8 mouse cellular contexts compared by ENCODE assay signal in the genomic region with DNA sequence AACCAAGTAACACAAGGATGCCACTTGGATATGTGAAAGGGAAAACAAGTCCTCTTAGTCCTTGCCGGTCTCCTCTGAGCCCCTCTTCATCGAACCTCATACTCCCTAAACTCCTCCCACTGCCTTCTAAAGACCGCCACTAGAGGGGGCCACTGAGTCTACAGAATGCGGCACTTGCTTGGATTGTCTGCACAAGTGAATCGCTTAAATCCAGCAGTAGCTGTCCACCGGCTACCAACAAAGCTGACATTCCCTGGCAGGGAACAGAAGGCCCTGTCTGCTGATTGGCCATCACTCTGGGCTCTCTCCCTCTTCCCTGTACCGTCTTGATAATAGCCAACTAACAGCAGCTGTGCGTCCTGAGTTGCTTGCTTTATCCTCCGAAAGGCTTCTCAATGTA. TPM values are rescaled to one million over a fixed set of nuclear protein-coding genes. Genes with fewer than 3 reads are reported as not detected.
DNase-seq lines count a peak whose midpoint lies in the region; ATAC-seq and TF ChIP-seq lines count a peak whose summit lies in the region.

No protein-coding gene starts in this region.

- no peaks in the 10 kb centered on the region for H3K36me3 ChIP-seq in C2C12 (ENCODE audit: control insufficient read depth, insufficient read depth)
- peaks cover 15% of the 10 kb centered on the region for H3K36me3 ChIP-seq in heart, embryonic 14.5 days (ENCODE audit: control insufficient read depth, insufficient read depth, low read length)
- no peaks in the 10 kb centered on the region; the same call in 1 of the 2 replicates for H3K36me3 ChIP-seq in liver, embryonic 11.5 days (ENCODE audit: control insufficient read depth, insufficient read depth, low read length)
- peaks cover 5% of the 10 kb centered on the region; the same call in 1 of the 2 replicates for H3K36me3 ChIP-seq in stomach, embryonic 15.5 days

- H3K4me2 ChIP-seq in heart, embryonic 14.5 days (ENCODE audit: low read length) = no peak overlapping the region
- no peak overlapping the region for H3K4me2 ChIP-seq in liver, embryonic 11.5 days
- no peak overlapping the region for H3K4me2 ChIP-seq in stomach, embryonic 15.5 days

- ATAC-seq in heart, embryonic 14.5 days (ENCODE audit: insufficient number of reproducible peaks, insufficient read depth, low FRiP score, low read depth) = peak; percentile 49; the same call in 1 of the 2 replicates
- peak; percentile 63; the same call in 1 of the 2 replicates for ATAC-seq in liver, embryonic 11.5 days (replicated peaks; ENCODE audit: low FRiP score)
- peak; percentile 48; the same call in 1 of the 2 replicates for ATAC-seq in stomach, embryonic 15.5 days (ENCODE audit: insufficient read depth, low FRiP score, low read depth)

- no peaks in the 10 kb centered on the region for H3K79me2 ChIP-seq in C2C12 (ENCODE audit: control insufficient read depth, insufficient read depth)

- peak; percentile 97 for DNase-seq in brain, embryonic 14.5 days (ENCODE audit: low read depth)
- peak; percentile 70 for DNase-seq in fibroblast of lung, adult 2 months (ENCODE audit: low read depth)
- peak; percentile 94 for DNase-seq in kidney, postnatal 10 days
- DNase-seq in liver, embryonic 11.5 days (ENCODE audit: low spot score) = peak; percentile 92
- peak; percentile 100 for DNase-seq in neural tube, embryonic 10.5 days (ENCODE audit: extremely low spot score, low spot score)

- H3K4me3 ChIP-seq in C2C12 (ENCODE audit: insufficient read depth, poor library complexity, severe bottlenecking) = no peak overlapping the region
- H3K4me3 ChIP-seq in heart, embryonic 14.5 days (ENCODE audit: control insufficient read depth in 1 of 2, insufficient read depth in 1 of 2, low read depth in 1 of 2, low read length in 2 of 2) = no peak overlapping the region
- H3K4me3 ChIP-seq in liver, embryonic 11.5 days (ENCODE audit: low read depth, low read length) = no peak overlapping the region
- H3K4me3 ChIP-seq in stomach, embryonic 15.5 days (replicated peaks) = no peak overlapping the region

- H3K9me3 ChIP-seq in heart, embryonic 14.5 days (ENCODE audit: control insufficient read depth, low read length) = no peaks in the 10 kb centered on the region
- no peaks in the 10 kb centered on the region for H3K9me3 ChIP-seq in liver, embryonic 11.5 days (ENCODE audit: control insufficient read depth, low read length)
- no peaks in the 10 kb centered on the region for H3K9me3 ChIP-seq in stomach, embryonic 15.5 days

- 9% methylated on average over 9 of the region's 9 CpGs for WGBS in heart, embryonic 14.5 days
- WGBS in liver, embryonic 11.5 days = 13% methylated on average over 9 of the region's 9 CpGs
- WGBS in stomach, embryonic 15.5 days = 8% methylated on average over 9 of the region's 9 CpGs

- peaks cover 3% of the 10 kb centered on the region for H3K27me3 ChIP-seq in C2C12 (ENCODE audit: control insufficient read depth, insufficient read depth, insufficient read length)
- H3K27me3 ChIP-seq in heart, embryonic 14.5 days (ENCODE audit: control insufficient read depth, insufficient read depth, low read length) = no peaks in the 10 kb centered on the region
- no peaks in the 10 kb centered on the region for H3K27me3 ChIP-seq in liver, embryonic 11.5 days (replicated peaks; ENCODE audit: control insufficient read depth, insufficient read depth, low read length)
- no peaks in the 10 kb centered on the region for H3K27me3 ChIP-seq in stomach, embryonic 15.5 days (replicated peaks)

- no peaks in the 10 kb centered on the region for H3K4me1 ChIP-seq in heart, embryonic 14.5 days (ENCODE audit: control insufficient read depth in 2 of 2, insufficient read depth in 2 of 2, low read length in 2 of 2)
- peaks cover 3% of the 10 kb centered on the region for H3K4me1 ChIP-seq in liver, embryonic 11.5 days (replicated peaks; ENCODE audit: control insufficient read depth, insufficient read depth, low read length)
- 0 out of 2 replicates have a peak, but pooled peaks cover 2% of the 10 kb centered on the region for H3K4me1 ChIP-seq in stomach, embryonic 15.5 days

- peak; percentile 48 for TF ChIP-seq CTCF in C2C12 (IDR thresholded peaks at IDR 0.05; ENCODE audit: control insufficient read depth, insufficient read depth, insufficient read length)
- TF ChIP-seq CTCF in brain, embryonic 14.5 days (IDR thresholded peaks at IDR 0.05; ENCODE audit: borderline replicate concordance, extremely low read depth, insufficient read depth, insufficient read length) = peak; percentile 97

- no peaks in the 10 kb centered on the region for H3K79me3 ChIP-seq in C2C12 (ENCODE audit: low read depth)

- no peak overlapping the region for H3ac ChIP-seq in C2C12 (ENCODE audit: control insufficient read depth, insufficient read length, low read depth)

- H3K27ac ChIP-seq in heart, embryonic 14.5 days (replicated peaks in 1 of 2; ENCODE audit: control insufficient read depth in 1 of 2, insufficient read depth in 1 of 2, low read depth in 2 of 2, low read length in 2 of 2) = no peak overlapping the region
- no peak overlapping the region for H3K27ac ChIP-seq in liver, embryonic 11.5 days (ENCODE audit: low read depth, low read length)
- H3K27ac ChIP-seq in stomach, embryonic 15.5 days = no peak overlapping the region

- no peak overlapping the region for H3K9ac ChIP-seq in heart, embryonic 14.5 days (ENCODE audit: low read length)
- H3K9ac ChIP-seq in liver, embryonic 11.5 days (ENCODE audit: low read depth, low read length) = no peak overlapping the region
- H3K9ac ChIP-seq in stomach, embryonic 15.5 days = no peak overlapping the region

- no peak for TF ChIP-seq POLR2A in brain, embryonic 14.5 days (IDR thresholded peaks at IDR 0.05; ENCODE audit: borderline replicate concordance, extremely low read depth, insufficient read depth, insufficient read length, poor library complexity, severe bottlenecking)

TF ChIP-seq in C2C12, 6 proteins besides CTCF, POLR2A, EP300 and RAD21:
- TF ChIP-seq CEBPB (IDR thresholded peaks at IDR 0.05; ENCODE audit: low read depth) = no peak
- no peak for TF ChIP-seq USF1 (IDR thresholded peaks at IDR 0.05; ENCODE audit: low read depth)
- no peak for TF ChIP-seq MAX (IDR thresholded peaks at IDR 0.05)
- TF ChIP-seq MYOG (IDR thresholded peaks at IDR 0.05; ENCODE audit: control insufficient read depth, extremely low read depth, insufficient read length) = no peak
- TF ChIP-seq FOSL1 (IDR thresholded peaks at IDR 0.05; ENCODE audit: insufficient read depth, low read length, poor library complexity, severe bottlenecking) = no peak
- TF ChIP-seq MYOD1 (IDR thresholded peaks at IDR 0.05; ENCODE audit: control insufficient read depth, insufficient read length, low read depth) = no peak

RNA-seq across cellular contexts. Expression of a gene that starts 7.2 kb away (rescaled TPM):
- not detected for polyA plus RNA-seq in C2C12 (2012; fragmentation: generic; extraction: Trizol)
- 1.9 and 2.6 TPM in 2 replicates for polyA plus RNA-seq in brain, embryonic 14.5 days (2012; rRNA removed)
- 6.7 and 7.5 TPM in 2 replicates for polyA plus RNA-seq in heart, embryonic 14.5 days (2014; fragmentation: Nextera tagmentation; extraction: Ambion mirVana)
- polyA plus RNA-seq in liver, embryonic 11.5 days (2014; fragmentation: Nextera tagmentation; extraction: Ambion mirVana) = 0.29 and 0.74 TPM in 2 replicates
- polyA plus RNA-seq in stomach, embryonic 15.5 days (2015; fragmentation: Nextera tagmentation; extraction: Ambion mirVana) = 0.97 and 1.1 TPM in 2 replicates

RNA-seq across cellular contexts. Expression of a gene that starts 10.2 kb away (rescaled TPM):
- 1.1 TPM for polyA plus RNA-seq in C2C12 (2012; fragmentation: generic; extraction: Trizol)
- polyA plus RNA-seq in brain, embryonic 14.5 days (2012; rRNA removed) = 123 and 173 TPM in 2 replicates
- 18.7 and 20.5 TPM in 2 replicates for polyA plus RNA-seq in heart, embryonic 14.5 days (2014; fragmentation: Nextera tagmentation; extraction: Ambion mirVana)
- 8.6 and 11.3 TPM in 2 replicates for polyA plus RNA-seq in liver, embryonic 11.5 days (2014; fragmentation: Nextera tagmentation; extraction: Ambion mirVana)
- 28.4 TPM in 2 replicates for polyA plus RNA-seq in stomach, embryonic 15.5 days (2015; fragmentation: Nextera tagmentation; extraction: Ambion mirVana)

RNA-seq across cellular contexts. Expression of a gene that starts 16.5 kb away (rescaled TPM):
- 0.05 TPM for polyA plus RNA-seq in C2C12 (2012; fragmentation: generic; extraction: Trizol)
- polyA plus RNA-seq in brain, embryonic 14.5 days (2012; rRNA removed) = 107 and 117 TPM in 2 replicates
- polyA plus RNA-seq in heart, embryonic 14.5 days (2014; fragmentation: Nextera tagmentation; extraction: Ambion mirVana) = 0.71 and 0.86 TPM in 2 replicates
- 0.17 and 0.32 TPM in 2 replicates for polyA plus RNA-seq in liver, embryonic 11.5 days (2014; fragmentation: Nextera tagmentation; extraction: Ambion mirVana)
- polyA plus RNA-seq in stomach, embryonic 15.5 days (2015; fragmentation: Nextera tagmentation; extraction: Ambion mirVana) = 1.2 and 1.3 TPM in 2 replicates

RNA-seq across cellular contexts. Expression of a gene that starts 18.0 kb away (rescaled TPM):
- polyA plus RNA-seq in C2C12 (2012; fragmentation: generic; extraction: Trizol) = 69.9 TPM
- polyA plus RNA-seq in brain, embryonic 14.5 days (2012; rRNA removed) = 49.5 and 122 TPM in 2 replicates
- polyA plus RNA-seq in heart, embryonic 14.5 days (2014; fragmentation: Nextera tagmentation; extraction: Ambion mirVana) = 126 and 139 TPM in 2 replicates
- 223 and 224 TPM in 2 replicates for polyA plus RNA-seq in liver, embryonic 11.5 days (2014; fragmentation: Nextera tagmentation; extraction: Ambion mirVana)
- 141 and 159 TPM in 2 replicates for polyA plus RNA-seq in stomach, embryonic 15.5 days (2015; fragmentation: Nextera tagmentation; extraction: Ambion mirVana)

RNA-seq across cellular contexts. Expression of a gene that starts 18.0 kb away (rescaled TPM):
- 132 TPM for polyA plus RNA-seq in C2C12 (2012; fragmentation: generic; extraction: Trizol)
- 157 and 162 TPM in 2 replicates for polyA plus RNA-seq in brain, embryonic 14.5 days (2012; rRNA removed)
- 78.9 and 85.9 TPM in 2 replicates for polyA plus RNA-seq in heart, embryonic 14.5 days (2014; fragmentation: Nextera tagmentation; extraction: Ambion mirVana)
- 115 and 118 TPM in 2 replicates for polyA plus RNA-seq in liver, embryonic 11.5 days (2014; fragmentation: Nextera tagmentation; extraction: Ambion mirVana)
- polyA plus RNA-seq in stomach, embryonic 15.5 days (2015; fragmentation: Nextera tagmentation; extraction: Ambion mirVana) = 116 and 125 TPM in 2 replicates

Comparison
In these comparisons a context has a peak if more than half of its experiments do, and no peak if none do; other contexts are left out.
1. RNA of a gene that starts 16.5 kb away (polyA plus RNA-seq): 107 to 117 TPM in brain, embryonic 14.5 days; 1.2 to 1.3 TPM in stomach, embryonic 15.5 days, 0.71 to 0.86 TPM in heart, embryonic 14.5 days, 0.17 to 0.32 TPM in liver, embryonic 11.5 days and 0.05 TPM in C2C12 (single experiment); every median in the first group is over 10 times any median in the second.
2. Peak in every context shown above with its lines, with median percentiles within 50 percentile points of each other: DNase-seq and ATAC-seq.